Mouse (Mus musculus) bone marrow macrophage, adult 2 months (primary cell): ENCODE results near the gene Wnt3a.

Experiments used
- CTCF ChIP-seq: IDR thresholded peaks from 2 replicates; pipeline ENCODE4 v1.5.1; 2012; ENCODE audit warnings: low read depth, mild to moderate bottlenecking, low read length, moderate library complexity
- POLR2A ChIP-seq: IDR thresholded peaks from 2 replicates; pipeline ENCODE4 v1.6.1; 2012; ENCODE audit warnings: mild to moderate bottlenecking, low read depth, low read length, borderline replicate concordance

GRCm38 (mm10) chr11:59335150-59335549, 44.6 kb upstream of the Wnt3a start:
- TF ChIP-seq POLR2A (no peak), CTCF (no peak)
